Mouse (Mus musculus) naive thymus-derived CD4-positive, alpha-beta T cell, adult 2 months (primary cell): ENCODE measurements around the gene Ttll9.

Experiments
- DNase-seq: peaks from one replicate; pipeline ENCODE4 v3.0.0-alpha.2; 2011; ENCODE audit warnings: low read depth

Ttll9 gene

GRCm38 (mm10) chr2:153014758-153015593, 52.7 kb downstream of the Ttll9 start, which contains the start of gene Pdrg1:
Pdrg1 (minus strand) TSS chr2:153015427.
- peak; percentile 98 for DNase-seq

- DNase-seq, result no peak
Observed at GRCm38 (mm10) chr2:153015804-153016203, 53.5 kb downstream of the Ttll9 start.

DNA sequence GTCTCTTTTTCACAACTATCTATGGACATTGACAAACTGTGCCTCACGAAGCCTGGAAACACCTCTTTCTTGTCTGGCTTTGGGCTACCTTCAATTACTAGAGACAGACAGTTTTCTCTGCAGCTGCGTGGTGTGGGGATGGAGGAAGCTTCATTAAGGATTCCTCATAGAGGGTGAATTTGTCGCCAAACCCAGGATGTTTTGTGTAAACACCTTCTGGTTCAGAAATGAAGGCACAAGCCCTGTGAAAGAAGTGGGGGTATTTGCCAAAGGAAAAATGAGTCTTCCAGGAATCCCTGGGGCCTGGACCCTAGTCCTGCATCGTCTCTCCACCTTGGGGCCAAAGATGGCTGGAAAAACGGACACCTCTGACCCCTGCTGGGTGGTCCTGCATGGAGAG, 54.5 kb downstream of the Ttll9 start:
- no peak for DNase-seq

DNA sequence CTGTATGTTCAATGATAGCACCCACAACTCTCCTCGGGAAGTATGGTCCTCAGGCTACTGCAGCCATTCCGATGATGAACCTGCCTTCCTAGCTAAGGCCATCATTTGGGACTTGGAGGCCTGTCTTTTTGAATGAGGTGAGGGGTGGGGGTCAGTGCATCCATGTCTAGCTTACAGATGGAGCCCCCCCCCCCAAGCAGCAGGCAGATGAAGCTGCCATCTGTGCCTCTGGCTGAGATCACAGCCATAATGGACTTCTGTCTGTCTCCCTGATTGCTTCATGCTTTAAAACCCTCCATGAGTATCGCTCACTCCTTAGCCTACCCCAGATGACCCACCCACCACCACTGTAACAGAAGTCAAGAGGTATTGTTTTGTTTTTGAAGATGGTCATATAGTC, 57.1 kb downstream of the Ttll9 start:
- DNase-seq, result no peak

DNA sequence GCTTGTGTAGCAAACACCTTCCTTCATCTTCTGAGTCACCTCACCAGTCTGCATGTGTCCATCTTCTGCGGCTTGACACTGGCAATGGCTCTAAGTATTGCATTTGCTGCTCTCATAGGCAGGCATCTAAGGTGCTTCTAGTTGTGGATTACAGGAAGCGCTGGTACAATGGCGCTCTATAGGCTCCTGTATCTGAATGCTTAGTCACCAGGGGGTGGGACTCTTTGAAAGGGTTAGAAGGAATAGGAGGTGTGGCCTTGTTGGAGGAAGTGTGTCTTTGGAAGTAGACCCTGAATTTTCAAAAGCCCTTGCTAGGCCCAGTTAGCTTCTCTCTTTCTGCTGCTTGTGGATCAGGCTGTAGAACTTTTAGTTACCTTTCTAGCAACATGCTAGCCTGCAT, 58.9 kb downstream of the Ttll9 start:
- DNase-seq, result no peak

- DNase-seq, result no peak
Observed at GRCm38 (mm10) chr2:153022855-153023254, 60.6 kb downstream of the Ttll9 start.

DNA sequence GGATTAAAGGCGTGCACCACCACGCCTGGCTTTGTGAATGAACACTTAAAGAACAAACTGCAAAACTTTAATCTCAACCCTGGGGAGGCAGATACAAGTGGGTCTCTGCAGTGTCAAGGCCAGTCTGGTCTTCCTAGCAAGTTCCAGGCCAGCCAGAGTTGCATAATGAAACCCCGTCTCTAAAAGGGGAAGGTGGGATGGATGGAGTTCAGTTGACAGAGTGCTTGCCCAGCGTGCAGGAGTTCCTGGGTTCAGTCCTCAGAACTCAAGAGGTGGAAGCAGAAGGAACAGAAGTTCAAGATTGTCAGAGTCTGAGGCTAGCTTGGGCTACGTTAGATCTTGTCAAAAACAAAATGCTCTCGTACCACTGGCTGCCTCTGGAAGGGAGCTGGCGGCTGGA, 63.8 kb downstream of the Ttll9 start:
- no peak for DNase-seq

DNA sequence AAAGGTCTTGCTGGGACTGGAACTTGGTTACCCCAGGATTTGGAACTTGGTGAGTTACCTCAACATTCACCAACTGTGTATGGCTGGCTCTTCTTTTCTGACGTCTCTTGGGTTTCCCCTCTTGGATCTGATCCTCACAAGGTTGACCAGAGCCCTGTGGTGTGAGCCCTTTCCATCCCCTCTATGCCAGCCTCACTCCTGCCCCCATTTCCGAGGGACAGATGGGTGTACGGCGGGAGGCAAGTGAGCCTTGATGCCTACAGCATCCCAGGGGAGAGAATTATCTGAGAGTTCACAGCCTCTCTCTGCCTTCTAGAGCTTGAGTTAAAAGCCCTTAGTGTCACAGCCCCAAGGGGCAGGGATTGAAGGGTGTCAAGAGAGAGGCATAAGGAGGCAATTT, 65.2 kb downstream of the Ttll9 start:
- DNase-seq, result no peak

DNA sequence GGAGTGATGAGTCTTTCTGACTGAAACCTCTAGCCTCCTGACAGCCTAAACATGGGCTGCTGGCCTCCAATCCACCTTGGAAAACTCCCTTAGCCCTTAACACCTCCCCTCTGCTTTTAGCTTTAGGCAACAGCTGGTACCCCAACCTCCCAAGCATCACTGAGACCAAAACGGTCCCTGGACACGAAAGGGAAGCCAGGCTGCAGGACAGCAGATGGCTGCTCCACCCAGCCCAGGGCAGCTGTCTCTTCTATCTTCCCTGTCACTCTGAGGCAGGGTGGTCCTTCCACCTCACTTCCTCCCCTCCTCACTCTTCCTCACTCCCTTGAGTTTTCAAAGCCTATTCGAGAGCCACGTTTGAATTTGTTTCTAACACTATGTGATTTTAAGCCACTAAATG, 68.1 kb downstream of the Ttll9 start:
- DNase-seq, result no peak

- DNase-seq, result no peak
Observed at GRCm38 (mm10) chr2:153031126-153032082, 69.1 kb downstream of the Ttll9 start, which contains the start of gene Xkr7. Xkr7 (plus strand) TSS chr2:153031852.

GRCm38 (mm10) chr2:153032083-153032842, 70.0 kb downstream of the Ttll9 start:
- peak; percentile 74 for DNase-seq

DNA sequence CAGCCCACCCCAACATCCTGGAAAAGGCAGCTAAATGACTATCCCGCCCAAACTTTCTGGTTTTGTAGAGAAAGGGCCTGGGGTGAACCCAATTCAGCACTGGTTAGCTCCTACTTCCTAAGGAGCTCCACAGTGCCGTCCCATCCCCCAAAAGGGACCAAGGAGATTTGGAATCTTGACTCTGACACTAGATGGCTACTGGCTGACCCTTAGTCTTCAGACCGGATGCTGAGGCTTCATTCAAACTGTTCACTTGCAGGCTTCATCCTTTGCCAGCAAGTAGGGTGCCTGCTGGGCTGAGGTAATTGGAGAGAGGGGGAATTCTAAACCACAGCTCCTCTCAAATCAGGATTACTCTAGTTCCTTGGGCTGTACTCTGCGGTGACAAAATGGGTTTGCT, 70.7 kb downstream of the Ttll9 start:
- DNase-seq, result no peak

- no peak for DNase-seq
Observed at GRCm38 (mm10) chr2:153033545-153034230, 71.4 kb downstream of the Ttll9 start.

DNA sequence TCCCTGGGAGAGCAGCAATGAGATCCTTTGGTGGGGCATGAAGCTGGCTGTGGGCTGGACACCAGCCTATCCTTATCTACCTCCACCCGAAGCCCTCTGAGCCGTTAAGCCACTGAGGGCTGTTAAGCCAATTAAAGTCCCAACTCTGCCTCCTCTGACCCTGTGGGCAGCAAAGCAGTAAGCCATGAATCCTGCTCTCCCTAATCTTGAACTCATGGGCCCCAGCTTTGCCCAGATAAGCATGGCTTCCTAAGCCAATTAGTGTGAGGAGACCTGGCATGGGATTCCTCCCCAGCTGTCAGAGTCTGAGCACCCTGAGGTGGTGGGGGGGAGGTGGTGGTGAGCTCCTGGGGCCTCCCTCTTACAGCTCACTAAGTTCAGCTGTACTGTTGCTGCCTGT, 74.4 kb downstream of the Ttll9 start:
- DNase-seq, result no peak

DNA sequence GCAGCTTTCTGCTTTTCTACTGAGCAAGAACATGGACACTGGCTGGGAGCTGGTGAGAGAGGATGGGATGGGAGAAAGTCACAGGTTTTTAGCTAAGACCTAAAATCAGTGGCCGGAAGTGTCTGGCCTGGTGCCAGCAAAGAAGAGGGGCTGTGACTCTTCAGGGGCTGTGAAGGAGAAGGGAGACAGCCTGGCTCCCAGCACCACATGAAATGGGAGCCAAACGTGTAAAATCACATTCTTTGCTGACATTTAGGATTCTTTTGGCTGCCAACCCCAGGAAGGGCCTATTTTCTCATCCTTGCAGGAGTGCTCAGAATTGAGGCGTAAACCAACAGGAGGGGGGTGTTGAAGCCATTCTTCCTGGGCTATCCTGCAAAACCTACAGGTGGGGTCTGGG, 81.6 kb downstream of the Ttll9 start:
- DNase-seq, result no peak

DNA sequence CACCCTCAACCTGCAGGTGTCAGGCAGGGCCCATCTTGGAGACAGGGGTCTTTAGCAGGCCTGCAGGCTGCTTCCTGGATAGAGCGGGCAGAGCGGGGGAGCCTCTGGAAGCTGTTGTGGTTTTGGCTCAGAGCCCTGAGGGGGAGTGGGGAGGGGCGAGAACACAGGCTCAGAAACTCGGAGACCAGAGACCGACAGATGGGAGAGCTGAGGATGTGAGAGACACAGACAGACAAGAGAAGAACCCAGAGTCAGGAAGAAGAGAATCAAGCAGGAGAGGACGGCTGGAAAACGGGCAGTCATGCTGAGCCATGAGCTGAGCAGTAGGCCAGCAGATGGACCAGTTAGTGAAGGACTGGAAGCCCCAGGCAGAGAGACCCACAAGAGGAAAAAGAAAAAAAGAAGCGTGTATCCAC, 83.6 kb downstream of the Ttll9 start:
- DNase-seq, result no peak

- DNase-seq, result peak; percentile 46
Observed at GRCm38 (mm10) chr2:153047828-153048465, 85.7 kb downstream of the Ttll9 start.

DNA sequence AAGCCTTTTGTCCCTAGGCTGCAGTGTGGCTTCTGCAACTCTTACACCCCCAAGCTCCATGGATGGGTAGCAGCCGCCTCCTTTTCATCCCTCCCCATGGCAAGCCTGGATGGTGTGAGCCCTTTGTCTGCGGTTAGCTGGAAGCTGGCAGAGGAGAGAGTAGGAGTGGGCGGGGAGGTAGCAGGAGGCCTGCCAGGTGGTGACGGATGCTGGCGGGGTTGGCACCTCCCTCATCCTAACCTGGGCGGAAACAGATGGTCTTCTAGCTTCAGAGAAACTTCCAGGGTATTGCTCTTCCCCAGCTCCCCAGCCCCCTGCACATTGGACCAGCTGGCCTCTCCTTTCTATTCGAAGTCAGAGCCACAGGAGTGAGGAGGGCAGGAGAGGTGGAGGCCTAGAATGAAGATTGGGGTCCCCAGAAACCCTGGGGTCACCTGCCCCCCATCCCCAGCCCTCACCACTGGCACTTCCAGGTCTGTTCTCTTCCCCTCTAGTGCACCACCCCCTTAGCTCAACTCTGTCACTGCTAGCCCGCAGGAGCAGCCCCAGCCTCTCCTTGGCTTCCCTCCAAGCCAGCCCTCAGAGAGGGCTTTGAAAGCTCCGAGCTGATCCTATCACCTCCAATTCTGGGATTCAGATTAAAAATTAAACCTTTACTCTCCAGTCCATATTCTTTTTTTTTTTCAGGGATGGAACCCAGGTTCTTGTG, 87.2 kb downstream of the Ttll9 start:
- DNase-seq, result no peak

DNA sequence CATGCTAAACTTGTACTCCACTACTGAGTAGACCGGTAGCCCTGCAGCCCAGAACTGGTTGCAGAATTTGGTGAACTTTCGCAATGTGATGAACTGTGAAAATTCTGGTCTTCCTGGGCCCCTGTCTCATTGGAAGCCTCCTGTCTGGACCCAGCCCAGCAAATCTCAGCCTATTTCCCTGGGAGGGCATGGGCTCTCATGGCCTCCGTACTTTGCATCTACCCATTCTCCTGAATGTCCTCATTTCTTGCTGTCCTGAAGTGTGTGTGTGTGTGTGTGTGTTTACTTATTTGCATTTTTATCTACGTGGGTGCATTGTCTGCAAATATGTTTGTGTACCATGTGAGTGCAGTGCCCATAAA, 87.7 kb downstream of the Ttll9 start:
- DNase-seq, result no peak

DNA sequence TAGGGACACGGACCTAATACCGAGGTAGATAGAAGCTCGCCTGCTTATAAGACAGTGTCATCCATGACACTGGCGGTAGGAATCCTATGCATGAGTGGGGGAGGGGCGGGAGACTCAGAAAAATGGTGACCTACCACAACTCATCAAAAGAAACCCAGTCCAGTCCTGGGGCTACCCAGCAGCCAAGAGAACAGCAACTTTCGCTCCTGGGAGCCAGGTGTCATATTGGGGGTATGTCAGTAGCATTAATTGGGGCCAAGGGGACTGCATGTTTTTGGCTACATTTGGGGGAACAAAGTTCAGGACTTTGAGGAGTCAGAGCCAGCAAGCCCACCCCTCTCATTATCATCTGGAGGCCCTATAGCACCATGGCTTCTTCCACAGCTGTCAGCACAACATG, 88.8 kb downstream of the Ttll9 start:
- DNase-seq, result no peak
